Mouse (Mus musculus): Measurements from ENCODE around the gene Upk1a. TPM values are rescaled to one million over a fixed set of nuclear protein-coding genes. Genes with fewer than 3 reads are reported as not detected.

Upk1a gene
- polyA plus RNA-seq, 1 experiment from 2014 or later, result 0.32 TPM

- Histone ChIP-seq H3K36me3 (ENCODE audit: control insufficient read depth, insufficient read depth, low read length) (no peaks in the 10 kb centered on the region), H3K4me1 (ENCODE audit: control insufficient read depth in 2 of 2, insufficient read depth in 2 of 2, low read length in 2 of 2) (peaks cover 10 to 12% of the 10 kb centered on the region in 2 experiments; a peak in 2 of 4 replicates), H3K9ac (ENCODE audit: low read length) (no peak overlapping the region), H3K27me3 (ENCODE audit: control insufficient read depth, insufficient read depth, low read length) (peaks cover 43% of the 10 kb centered on the region), H3K4me2 (ENCODE audit: low read length) (no peak overlapping the region), H3K4me3 (ENCODE audit: control insufficient read depth in 1 of 2, insufficient read depth in 1 of 2, low read depth in 1 of 2, low read length in 2 of 2) (0 out of 4 replicates have a peak overlapping the region, but pooled peaks of 1 of the 2 experiments have one; percentile 9), H3K27ac (replicated peaks in 1 of 2; ENCODE audit: control insufficient read depth in 1 of 2, insufficient read depth in 1 of 2, low read depth in 2 of 2, low read length in 2 of 2) (no peak overlapping the region), H3K9me3 (ENCODE audit: control insufficient read depth, low read length) (no peaks in the 10 kb centered on the region)
- WGBS, result 10% methylated on average over 27 of the region's 27 CpGs
- no peak for ATAC-seq (ENCODE audit: insufficient number of reproducible peaks, insufficient read depth, low FRiP score, low read depth)
These were observed 21.2 kb upstream of the Upk1a start for GRCm38 (mm10) chr7:30633762-30634412.

DNA sequence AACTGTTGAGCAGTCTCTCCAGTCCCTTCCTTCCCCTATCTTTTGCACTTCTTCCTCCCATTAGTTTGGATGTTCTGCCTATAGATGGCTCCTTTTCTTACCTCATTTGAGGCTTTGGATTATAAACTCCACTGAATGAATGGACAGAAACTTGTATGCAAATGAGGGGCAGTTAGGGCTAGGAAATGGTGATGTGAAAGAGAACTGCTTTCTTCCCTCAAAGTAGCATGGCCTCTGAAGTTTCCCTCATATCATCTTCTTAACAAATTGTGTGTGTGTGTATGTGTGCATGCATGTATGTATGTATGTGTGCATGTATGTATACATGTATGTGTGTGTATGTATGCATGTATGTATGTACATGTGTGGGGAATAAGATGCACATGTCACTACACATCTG lies 16.4 kb upstream of the Upk1a start:
- Histone ChIP-seq H3K4me3 (ENCODE audit: control insufficient read depth in 1 of 2, insufficient read depth in 1 of 2, low read depth in 1 of 2, low read length in 2 of 2) (no peak overlapping the region), H3K9ac (ENCODE audit: low read length) (no peak overlapping the region), H3K9me3 (ENCODE audit: control insufficient read depth, low read length) (no peaks in the 10 kb centered on the region), H3K27me3 (ENCODE audit: control insufficient read depth, insufficient read depth, low read length) (peaks cover 19% of the 10 kb centered on the region), H3K4me2 (ENCODE audit: low read length) (no peak overlapping the region), H3K27ac (replicated peaks in 1 of 2; ENCODE audit: control insufficient read depth in 1 of 2, insufficient read depth in 1 of 2, low read depth in 2 of 2, low read length in 2 of 2) (no peak overlapping the region), H3K36me3 (ENCODE audit: control insufficient read depth, insufficient read depth, low read length) (peaks cover 6% of the 10 kb centered on the region), H3K4me1 (ENCODE audit: control insufficient read depth in 2 of 2, insufficient read depth in 2 of 2, low read length in 2 of 2) (peaks cover 0 to 10% of the 10 kb centered on the region in 2 experiments; a peak in 3 of 4 replicates)
- ATAC-seq (ENCODE audit: insufficient number of reproducible peaks, insufficient read depth, low FRiP score, low read depth), result no peak

DNA sequence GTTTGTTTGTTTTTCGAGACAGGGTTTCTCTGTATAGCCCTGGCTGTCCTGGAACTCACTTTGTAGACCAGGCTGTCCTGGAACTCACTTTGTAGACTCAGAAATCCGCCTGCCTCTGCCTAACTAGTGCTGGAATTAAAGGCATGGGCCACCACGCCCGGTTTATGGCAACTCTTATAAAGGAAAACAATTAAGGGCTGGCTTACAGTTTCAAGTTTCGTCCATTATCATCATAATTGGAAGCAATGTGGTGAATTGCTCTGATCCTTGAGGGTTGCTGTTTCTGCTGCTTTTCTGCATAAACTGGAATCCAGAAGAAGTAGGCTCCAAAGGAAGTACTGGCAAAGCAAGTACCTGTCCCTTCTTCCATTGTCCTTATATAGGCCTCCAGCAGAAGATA lies 14.0 kb upstream of the Upk1a start:
- peaks cover 3 to 9% of the 10 kb centered on the region in 2 experiments; a peak in 3 of 4 replicates for H3K4me1 ChIP-seq (ENCODE audit: control insufficient read depth in 2 of 2, insufficient read depth in 2 of 2, low read length in 2 of 2)
- H3K27ac ChIP-seq (replicated peaks in 1 of 2; ENCODE audit: control insufficient read depth in 1 of 2, insufficient read depth in 1 of 2, low read depth in 2 of 2, low read length in 2 of 2), result no peak overlapping the region
- H3K4me2 ChIP-seq (ENCODE audit: low read length), result no peak overlapping the region; the same call in 1 of the 2 replicates
- ATAC-seq (ENCODE audit: insufficient number of reproducible peaks, insufficient read depth, low FRiP score, low read depth), result no peak
- peaks cover 29% of the 10 kb centered on the region for H3K36me3 ChIP-seq (ENCODE audit: control insufficient read depth, insufficient read depth, low read length)
- H3K9ac ChIP-seq (ENCODE audit: low read length), result no peak overlapping the region
- 81% methylated on average over 5 of the region's 5 CpGs for WGBS
- no peaks in the 10 kb centered on the region for H3K9me3 ChIP-seq (ENCODE audit: control insufficient read depth, low read length)
- no peak overlapping the region for H3K4me3 ChIP-seq (ENCODE audit: control insufficient read depth in 1 of 2, insufficient read depth in 1 of 2, low read depth in 1 of 2, low read length in 2 of 2)
- no peaks in the 10 kb centered on the region; the same call in 1 of the 2 replicates for H3K27me3 ChIP-seq (ENCODE audit: control insufficient read depth, insufficient read depth, low read length)

DNA sequence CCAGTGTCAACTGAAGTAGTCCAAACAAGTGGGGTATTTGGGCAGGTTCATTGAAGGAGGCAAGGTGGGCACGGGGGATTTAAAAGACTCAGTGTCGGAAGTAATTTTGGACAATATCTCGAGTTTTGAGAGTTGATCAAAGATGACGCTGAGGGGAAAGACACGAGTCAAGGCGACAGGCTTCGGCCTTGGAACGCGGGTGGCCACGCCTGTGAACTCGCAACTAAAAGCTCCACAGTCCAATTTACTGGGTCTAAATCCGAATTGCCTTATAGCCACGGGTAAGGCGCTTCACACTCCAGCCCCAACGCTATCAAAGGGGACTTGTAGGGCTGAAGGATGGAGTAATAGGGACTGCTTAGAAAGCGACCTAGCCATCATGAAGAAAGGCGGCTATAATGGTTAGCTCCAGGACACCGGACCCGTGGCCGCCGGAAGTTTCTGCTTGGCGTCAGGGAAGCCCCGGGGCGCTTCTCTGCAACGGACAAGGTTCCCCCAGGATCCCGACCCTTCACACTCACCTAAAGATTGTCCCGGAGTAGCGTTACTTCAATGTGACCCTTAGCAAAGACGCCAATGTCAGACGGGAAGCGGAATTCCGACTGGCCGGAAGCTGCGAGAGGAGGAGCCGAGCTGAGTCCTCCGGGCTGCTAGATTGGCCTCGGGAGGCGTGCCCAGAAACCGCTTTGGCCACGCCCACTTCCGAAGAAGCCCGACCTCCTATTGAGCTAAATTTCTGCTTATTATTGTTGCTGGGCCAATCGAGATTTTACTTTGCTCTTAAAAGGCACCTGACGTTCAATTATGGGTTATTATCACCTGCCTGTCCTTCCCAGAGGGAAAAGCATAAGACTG lies 13.1 kb upstream of the Upk1a start, which contains the start of gene Cox6b1:
Cox6b1 (minus strand) TSS at position 622 of the 855 bp plus-strand sequence.
- WGBS, result under 1% methylated on average over 44 of the region's 44 CpGs
- peak; percentile 88 for ATAC-seq (ENCODE audit: insufficient number of reproducible peaks, insufficient read depth, low FRiP score, low read depth)
- Histone ChIP-seq H3K4me1 (ENCODE audit: control insufficient read depth in 2 of 2, insufficient read depth in 2 of 2, low read length in 2 of 2) (peaks cover 3 to 9% of the 10 kb centered on the region in 2 experiments; a peak in 3 of 4 replicates), H3K9me3 (ENCODE audit: control insufficient read depth, low read length) (no peaks in the 10 kb centered on the region), H3K27ac (replicated peaks in 1 of 2; ENCODE audit: control insufficient read depth in 1 of 2, insufficient read depth in 1 of 2, low read depth in 2 of 2, low read length in 2 of 2) (peak within 1 kb of the TSS; percentile 75 to 76), H3K36me3 (ENCODE audit: control insufficient read depth, insufficient read depth, low read length) (peaks cover 38% of the 10 kb centered on the region), H3K27me3 (ENCODE audit: control insufficient read depth, insufficient read depth, low read length) (no peaks in the 10 kb centered on the region; the same call in 1 of the 2 replicates), H3K4me2 (ENCODE audit: low read length) (peak within 1 kb of the TSS; percentile 72), H3K9ac (ENCODE audit: low read length) (peak within 1 kb of the TSS; percentile 86), H3K4me3 (ENCODE audit: control insufficient read depth in 1 of 2, insufficient read depth in 1 of 2, low read depth in 1 of 2, low read length in 2 of 2) (peak within 1 kb of the TSS; percentile 70 to 91)

DNA sequence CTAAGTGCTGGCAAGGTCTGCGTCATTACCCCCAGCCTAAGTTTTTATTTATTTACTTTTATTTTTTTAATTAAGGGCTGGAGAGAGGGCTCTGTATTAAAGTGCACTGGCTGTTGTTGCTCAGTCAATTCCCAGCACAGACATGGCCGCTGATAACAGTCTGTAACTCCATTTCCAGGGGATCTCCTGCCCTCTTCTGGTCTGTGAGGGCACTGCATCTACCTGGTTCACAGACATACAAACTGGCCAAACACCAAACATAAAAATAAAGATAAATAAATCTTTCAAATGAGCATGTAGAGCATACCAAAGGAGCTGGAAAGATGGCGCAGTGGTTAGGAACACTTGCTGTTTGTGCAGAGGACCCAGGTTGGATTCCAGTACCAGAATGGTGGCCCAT lies 6.6 kb upstream of the Upk1a start:
- WGBS, result 88% methylated on average over 3 of the region's 3 CpGs
- H3K9me3 ChIP-seq (ENCODE audit: control insufficient read depth, low read length), result no peaks in the 10 kb centered on the region

GRCm38 (mm10) chr7:30618658-30619057 lies 6.0 kb upstream of the Upk1a start:
- H3K36me3 ChIP-seq (ENCODE audit: control insufficient read depth, insufficient read depth, low read length), result peaks cover 81% of the 10 kb centered on the region
- H3K9ac ChIP-seq (ENCODE audit: low read length), result no peak overlapping the region
- H3K4me1 ChIP-seq (ENCODE audit: control insufficient read depth in 2 of 2, insufficient read depth in 2 of 2, low read length in 2 of 2), result peaks cover 0 to 3% of the 10 kb centered on the region in 2 experiments; a peak in 1 of 4 replicates
- no peak for ATAC-seq (ENCODE audit: insufficient number of reproducible peaks, insufficient read depth, low FRiP score, low read depth)
- no peaks in the 10 kb centered on the region for H3K9me3 ChIP-seq (ENCODE audit: control insufficient read depth, low read length)
- no peaks in the 10 kb centered on the region for H3K27me3 ChIP-seq (ENCODE audit: control insufficient read depth, insufficient read depth, low read length)
- 97% methylated on average over 9 of the region's 9 CpGs for WGBS
- no peak overlapping the region for H3K27ac ChIP-seq (replicated peaks in 1 of 2; ENCODE audit: control insufficient read depth in 1 of 2, insufficient read depth in 1 of 2, low read depth in 2 of 2, low read length in 2 of 2)
- H3K4me2 ChIP-seq (ENCODE audit: low read length), result no peak overlapping the region
- H3K4me3 ChIP-seq (ENCODE audit: control insufficient read depth in 1 of 2, insufficient read depth in 1 of 2, low read depth in 1 of 2, low read length in 2 of 2), result no peak overlapping the region

More for the DNA sequence above, 6.6 kb upstream of the Upk1a start:
- H3K9ac ChIP-seq (ENCODE audit: low read length), result no peak overlapping the region
- no peak for ATAC-seq (ENCODE audit: insufficient number of reproducible peaks, insufficient read depth, low FRiP score, low read depth)
- peaks cover 0 to 3% of the 10 kb centered on the region in 2 experiments; a peak in 1 of 4 replicates for H3K4me1 ChIP-seq (ENCODE audit: control insufficient read depth in 2 of 2, insufficient read depth in 2 of 2, low read length in 2 of 2)
- H3K4me2 ChIP-seq (ENCODE audit: low read length), result no peak overlapping the region
- H3K4me3 ChIP-seq (ENCODE audit: control insufficient read depth in 1 of 2, insufficient read depth in 1 of 2, low read depth in 1 of 2, low read length in 2 of 2), result no peak overlapping the region
- H3K36me3 ChIP-seq (ENCODE audit: control insufficient read depth, insufficient read depth, low read length), result peaks cover 86% of the 10 kb centered on the region
- no peak overlapping the region for H3K27ac ChIP-seq (replicated peaks in 1 of 2; ENCODE audit: control insufficient read depth in 1 of 2, insufficient read depth in 1 of 2, low read depth in 2 of 2, low read length in 2 of 2)
- no peaks in the 10 kb centered on the region for H3K27me3 ChIP-seq (ENCODE audit: control insufficient read depth, insufficient read depth, low read length)

DNA sequence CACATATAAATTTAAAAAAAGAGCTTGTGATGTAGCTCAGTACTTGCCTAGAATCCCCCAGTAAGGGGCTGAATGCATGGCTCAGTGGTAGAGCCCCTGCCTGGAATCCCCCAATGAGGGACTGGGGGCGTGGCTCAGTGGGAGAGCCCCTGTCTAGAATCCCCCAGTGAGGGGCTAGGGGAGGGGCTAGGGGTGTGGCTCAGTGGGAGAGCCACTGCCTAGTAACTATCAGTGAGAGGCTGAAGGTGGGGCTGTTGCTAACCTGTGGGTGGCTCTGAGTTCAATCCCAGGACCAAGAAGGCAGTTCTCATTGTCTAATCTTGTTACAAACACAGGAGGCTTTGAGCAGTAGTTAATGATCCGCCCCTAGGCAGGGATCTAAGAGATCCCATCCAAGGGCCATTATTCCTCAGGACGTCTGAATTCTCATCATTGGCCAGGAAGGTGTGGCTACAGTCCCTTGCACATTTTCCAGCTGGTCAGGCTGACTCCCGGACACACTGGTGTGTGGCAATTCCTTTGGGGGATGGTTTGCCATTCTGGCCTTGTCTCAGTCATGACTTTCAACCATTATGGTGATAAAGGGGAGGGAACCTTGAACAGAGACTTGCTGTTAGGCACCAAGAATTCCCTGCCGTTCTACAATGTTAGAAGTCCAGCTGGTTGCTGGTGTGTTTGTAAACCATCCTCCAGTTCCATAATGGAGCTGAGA lies 2.6 kb upstream of the Upk1a start:
- Histone ChIP-seq H3K36me3 (ENCODE audit: control insufficient read depth, insufficient read depth, low read length) (peaks cover 46% of the 10 kb centered on the region), H3K4me1 (ENCODE audit: control insufficient read depth in 2 of 2, insufficient read depth in 2 of 2, low read length in 2 of 2) (peaks cover 2 to 3% of the 10 kb centered on the region in 2 experiments; a peak in 3 of 4 replicates), H3K9ac (ENCODE audit: low read length) (no peak overlapping the region), H3K27me3 (ENCODE audit: control insufficient read depth, insufficient read depth, low read length) (no peaks in the 10 kb centered on the region), H3K4me3 (ENCODE audit: control insufficient read depth in 1 of 2, insufficient read depth in 1 of 2, low read depth in 1 of 2, low read length in 2 of 2) (no peak overlapping the region), H3K9me3 (ENCODE audit: control insufficient read depth, low read length) (no peaks in the 10 kb centered on the region), H3K4me2 (ENCODE audit: low read length) (no peak overlapping the region), H3K27ac (replicated peaks in 1 of 2; ENCODE audit: control insufficient read depth in 1 of 2, insufficient read depth in 1 of 2, low read depth in 2 of 2, low read length in 2 of 2) (no peak overlapping the region)
- WGBS, result 52% methylated on average over 5 of the region's 5 CpGs
- no peak for ATAC-seq (ENCODE audit: insufficient number of reproducible peaks, insufficient read depth, low FRiP score, low read depth)
